Mouse (Mus musculus): ENCODE measurements around the gene Gm648.
"Not testable (repeated sequence)": the region's sequence is repeated elsewhere in the genome, so short reads cannot be mapped to it uniquely, and the experiment has no call there.

GRCm38 (mm10) chrX:56524442-56524841, 25.0 kb downstream of the Gm648 start, which contains the start of gene Gm10477:
- not testable (repeated sequence) for TF ChIP-seq CTCF (IDR thresholded peaks at IDR 0.05; ENCODE audit: control insufficient read depth, insufficient read depth, insufficient read length); MAX (IDR thresholded peaks at IDR 0.05); USF1 (IDR thresholded peaks at IDR 0.05; ENCODE audit: low read depth); CEBPB (IDR thresholded peaks at IDR 0.05; ENCODE audit: low read depth)

All from C2C12 (cell line).